Mouse (Mus musculus): Measurements from ENCODE around the gene Nphs1. TPM values are rescaled to one million over a fixed set of nuclear protein-coding genes. Genes with fewer than 3 reads are reported as not detected.
A peak's percentile ranks its signal among the peaks of the same experiment; 100 is the strongest.

Nphs1 gene
- polyA plus RNA-seq, 1 experiment, result 0.60 TPM

DNA sequence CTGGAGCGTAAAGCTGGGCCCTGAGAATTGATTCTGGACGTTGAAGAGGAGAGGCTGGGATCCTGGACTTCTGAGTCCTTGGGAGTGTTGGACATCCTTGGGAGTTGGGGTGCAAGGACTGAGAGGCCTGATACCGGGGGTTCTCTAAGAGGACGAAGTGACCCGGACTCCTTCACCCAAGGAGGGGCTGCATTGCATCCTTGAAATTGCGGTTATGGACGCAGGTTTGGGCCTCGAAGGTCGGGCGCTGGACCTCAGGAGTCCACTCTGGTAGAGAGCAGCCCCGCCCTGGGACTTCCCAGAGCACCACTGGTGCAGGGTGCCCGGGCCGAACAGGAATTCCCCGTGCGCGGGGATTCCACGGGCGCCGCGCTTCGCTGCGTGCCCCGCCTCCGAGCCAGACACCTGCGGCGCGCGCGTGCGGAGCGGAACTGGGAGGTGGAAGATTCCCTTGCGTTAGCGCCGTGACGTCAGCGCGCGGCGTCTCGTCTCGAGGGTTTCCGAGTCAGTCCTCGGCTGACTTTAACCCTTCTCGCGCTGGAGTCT lies 36.2 kb upstream of the Nphs1 start:
- Histone ChIP-seq H3K4me3 (ENCODE audit: insufficient read depth, poor library complexity, severe bottlenecking) (no peak overlapping the region), H3K27me3 (ENCODE audit: control insufficient read depth, insufficient read depth, insufficient read length) (peaks cover 48% of the 10 kb centered on the region), H3K79me2 (ENCODE audit: control insufficient read depth, insufficient read depth) (no peaks in the 10 kb centered on the region), H3ac (ENCODE audit: control insufficient read depth, insufficient read length, low read depth) (no peak overlapping the region), H3K79me3 (ENCODE audit: low read depth) (no peaks in the 10 kb centered on the region), H3K36me3 (ENCODE audit: control insufficient read depth, insufficient read depth) (no peaks in the 10 kb centered on the region)
- TF ChIP-seq MAX (IDR thresholded peaks at IDR 0.05), result no peak
- no peak for TF ChIP-seq CEBPB (IDR thresholded peaks at IDR 0.05; ENCODE audit: low read depth)
- TF ChIP-seq USF1 (IDR thresholded peaks at IDR 0.05; ENCODE audit: low read depth), result no peak
- no peak for TF ChIP-seq MYOD1 (IDR thresholded peaks at IDR 0.05; ENCODE audit: control insufficient read depth, insufficient read length, low read depth)

DNA sequence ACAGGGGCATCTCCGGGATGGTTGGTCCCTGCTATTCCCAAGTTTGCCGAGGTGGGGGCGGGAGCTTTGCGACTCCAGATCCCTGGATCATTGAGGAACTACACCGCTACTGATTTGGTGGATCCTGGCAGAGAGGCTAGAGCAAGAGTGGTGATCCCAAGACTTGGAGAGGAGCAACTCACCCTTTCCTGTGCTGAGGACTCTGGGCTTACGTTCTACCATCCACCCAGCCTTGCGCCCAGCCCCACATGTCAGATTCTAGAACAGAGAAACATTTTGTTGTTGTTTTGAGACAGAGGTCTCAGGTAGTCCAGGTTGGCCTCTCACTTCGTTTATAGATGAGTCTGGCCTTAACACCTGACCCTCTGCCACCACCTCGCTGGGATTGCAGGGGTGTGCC lies 35.6 kb upstream of the Nphs1 start:
- Histone ChIP-seq H3K27me3 (ENCODE audit: control insufficient read depth, insufficient read depth, insufficient read length) (peaks cover 53% of the 10 kb centered on the region), H3K79me3 (ENCODE audit: low read depth) (no peaks in the 10 kb centered on the region), H3K36me3 (ENCODE audit: control insufficient read depth, insufficient read depth) (no peaks in the 10 kb centered on the region), H3K79me2 (ENCODE audit: control insufficient read depth, insufficient read depth) (no peaks in the 10 kb centered on the region), H3ac (ENCODE audit: control insufficient read depth, insufficient read length, low read depth) (no peak overlapping the region), H3K4me3 (ENCODE audit: insufficient read depth, poor library complexity, severe bottlenecking) (no peak overlapping the region)
- no peak for TF ChIP-seq USF1 (IDR thresholded peaks at IDR 0.05; ENCODE audit: low read depth)
- no peak for TF ChIP-seq CEBPB (IDR thresholded peaks at IDR 0.05; ENCODE audit: low read depth)
- no peak for TF ChIP-seq MYOD1 (IDR thresholded peaks at IDR 0.05; ENCODE audit: control insufficient read depth, insufficient read length, low read depth)

DNA sequence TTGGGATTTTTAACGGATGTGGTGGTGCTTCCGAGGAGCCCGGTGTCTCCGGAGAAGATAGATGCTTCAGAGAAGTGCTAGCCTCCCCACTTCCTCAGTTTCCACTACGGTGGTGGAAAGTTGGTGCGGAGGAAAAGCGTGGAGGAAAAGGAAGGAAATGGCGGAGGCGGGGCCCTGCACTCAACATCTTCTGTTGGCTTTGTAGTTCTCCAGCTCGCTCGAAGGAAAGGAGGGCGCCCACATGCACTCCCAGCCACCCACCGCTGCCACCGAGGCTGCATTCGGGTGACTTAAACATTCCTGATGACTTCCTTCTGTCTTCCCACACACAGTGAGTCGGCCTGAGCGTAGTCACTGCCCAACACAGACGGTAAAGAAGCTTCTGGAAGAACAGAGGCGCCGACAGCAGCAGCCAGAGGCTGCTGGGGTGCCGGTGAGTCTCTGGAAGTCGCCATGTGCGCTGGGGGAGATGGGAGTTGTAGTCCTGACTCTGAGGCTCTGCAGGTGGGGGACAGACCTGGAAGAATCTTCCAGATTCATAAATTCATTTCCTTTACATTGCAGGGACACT lies 35.0 kb upstream of the Nphs1 start:
- H3K27me3 ChIP-seq (ENCODE audit: control insufficient read depth, insufficient read depth, insufficient read length), result peaks cover 56% of the 10 kb centered on the region

DNA sequence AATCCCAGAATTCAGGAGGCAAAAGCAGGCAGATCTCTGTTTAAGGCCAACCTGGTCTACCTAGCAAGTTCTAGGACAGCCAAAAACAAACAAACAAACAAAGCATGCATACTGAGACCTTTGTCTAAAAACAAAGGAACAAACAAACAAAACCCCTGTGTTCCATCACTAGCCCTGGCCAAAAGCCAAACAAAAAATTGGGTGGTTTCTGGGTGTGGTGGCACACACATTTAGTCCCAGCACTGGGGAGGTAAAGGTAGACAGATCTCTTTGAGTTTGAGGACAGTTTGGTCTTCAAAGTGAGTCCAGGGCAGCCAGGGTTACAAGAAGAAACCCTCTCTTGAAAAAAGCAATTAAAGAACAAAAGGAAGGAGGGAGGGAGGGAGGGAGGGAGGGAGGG lies 28.8 kb upstream of the Nphs1 start:
- Histone ChIP-seq H3K79me2 (ENCODE audit: control insufficient read depth, insufficient read depth) (no peaks in the 10 kb centered on the region), H3K27me3 (ENCODE audit: control insufficient read depth, insufficient read depth, insufficient read length) (peaks cover 28% of the 10 kb centered on the region), H3K4me3 (ENCODE audit: insufficient read depth, poor library complexity, severe bottlenecking) (no peak overlapping the region), H3ac (ENCODE audit: control insufficient read depth, insufficient read length, low read depth) (no peak overlapping the region), H3K79me3 (ENCODE audit: low read depth) (no peaks in the 10 kb centered on the region), H3K36me3 (ENCODE audit: control insufficient read depth, insufficient read depth) (no peaks in the 10 kb centered on the region)
- TF ChIP-seq CEBPB (IDR thresholded peaks at IDR 0.05; ENCODE audit: low read depth) (no peak), MAX (IDR thresholded peaks at IDR 0.05) (no peak), USF1 (IDR thresholded peaks at IDR 0.05; ENCODE audit: low read depth) (no peak), CTCF (IDR thresholded peaks at IDR 0.05; ENCODE audit: control insufficient read depth, insufficient read depth, insufficient read length) (no peak), FOSL1 (IDR thresholded peaks at IDR 0.05; ENCODE audit: insufficient read depth, low read length, poor library complexity, severe bottlenecking) (no peak), MYOG (IDR thresholded peaks at IDR 0.05; ENCODE audit: control insufficient read depth, extremely low read depth, insufficient read length) (no peak)

More for the DNA sequence above, 35.0 kb upstream of the Nphs1 start:
- Histone ChIP-seq H3K4me3 (ENCODE audit: insufficient read depth, poor library complexity, severe bottlenecking) (no peak overlapping the region), H3K79me2 (ENCODE audit: control insufficient read depth, insufficient read depth) (no peaks in the 10 kb centered on the region), H3K79me3 (ENCODE audit: low read depth) (no peaks in the 10 kb centered on the region), H3ac (ENCODE audit: control insufficient read depth, insufficient read length, low read depth) (no peak overlapping the region), H3K36me3 (ENCODE audit: control insufficient read depth, insufficient read depth) (no peaks in the 10 kb centered on the region)
- no peak for TF ChIP-seq FOSL1 (IDR thresholded peaks at IDR 0.05; ENCODE audit: insufficient read depth, low read length, poor library complexity, severe bottlenecking)
- TF ChIP-seq USF1 (IDR thresholded peaks at IDR 0.05; ENCODE audit: low read depth), result no peak
- no peak for TF ChIP-seq MYOG (IDR thresholded peaks at IDR 0.05; ENCODE audit: control insufficient read depth, extremely low read depth, insufficient read length)
- TF ChIP-seq CTCF (IDR thresholded peaks at IDR 0.05; ENCODE audit: control insufficient read depth, insufficient read depth, insufficient read length), result no peak
- TF ChIP-seq MYOD1 (IDR thresholded peaks at IDR 0.05; ENCODE audit: control insufficient read depth, insufficient read length, low read depth), result no peak
- no peak for TF ChIP-seq MAX (IDR thresholded peaks at IDR 0.05)
- TF ChIP-seq CEBPB (IDR thresholded peaks at IDR 0.05; ENCODE audit: low read depth), result no peak

DNA sequence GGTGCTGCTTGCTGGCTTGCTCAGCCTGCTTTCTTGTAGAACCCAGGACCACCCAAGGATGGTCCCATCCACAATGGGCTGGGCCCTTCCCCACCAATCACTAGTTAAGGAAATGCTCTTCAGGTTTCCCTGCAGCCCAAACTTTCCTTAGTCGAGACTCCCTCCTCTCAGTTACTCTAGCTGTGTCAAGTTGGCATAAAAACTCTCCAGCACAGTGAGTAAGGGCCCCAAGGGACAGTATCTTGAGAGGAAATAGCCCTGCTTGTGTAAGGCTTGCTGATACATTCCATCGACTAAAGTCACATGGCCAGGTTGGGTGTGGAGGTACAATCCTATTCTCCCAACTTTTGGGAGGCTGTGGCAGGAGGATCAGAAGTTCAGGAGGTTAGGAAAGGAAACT lies 27.9 kb upstream of the Nphs1 start:
- no peaks in the 10 kb centered on the region for H3K36me3 ChIP-seq (ENCODE audit: control insufficient read depth, insufficient read depth)
- peaks cover 27% of the 10 kb centered on the region for H3K27me3 ChIP-seq (ENCODE audit: control insufficient read depth, insufficient read depth, insufficient read length)
- no peak overlapping the region for H3ac ChIP-seq (ENCODE audit: control insufficient read depth, insufficient read length, low read depth)
- H3K79me2 ChIP-seq (ENCODE audit: control insufficient read depth, insufficient read depth), result no peaks in the 10 kb centered on the region
- TF ChIP-seq USF1 (IDR thresholded peaks at IDR 0.05; ENCODE audit: low read depth) (peak; percentile 31), CTCF (IDR thresholded peaks at IDR 0.05; ENCODE audit: control insufficient read depth, insufficient read depth, insufficient read length) (no peak)
- H3K79me3 ChIP-seq (ENCODE audit: low read depth), result no peaks in the 10 kb centered on the region
- no peak overlapping the region for H3K4me3 ChIP-seq (ENCODE audit: insufficient read depth, poor library complexity, severe bottlenecking)

DNA sequence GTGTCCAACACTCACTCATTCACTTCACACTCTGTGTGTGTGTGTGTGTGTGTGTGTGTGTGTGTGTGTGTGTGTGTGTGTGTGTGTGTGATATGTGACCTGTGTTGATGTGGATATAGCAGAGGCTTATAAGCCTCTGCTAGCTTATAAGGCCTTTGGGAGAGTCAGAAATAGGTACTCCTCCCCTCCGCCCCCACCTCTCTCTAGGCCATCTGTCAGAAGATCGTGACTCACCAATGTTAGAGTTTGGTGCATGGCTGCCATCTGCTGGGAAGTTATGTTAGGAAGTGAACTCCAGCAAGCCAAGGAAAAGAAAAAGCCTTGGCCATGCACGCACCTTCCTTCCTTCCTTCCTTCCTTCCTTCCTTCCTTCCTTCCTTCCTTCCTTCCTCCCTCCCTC lies 26.3 kb upstream of the Nphs1 start:
- no peak overlapping the region for H3K4me3 ChIP-seq (ENCODE audit: insufficient read depth, poor library complexity, severe bottlenecking)
- no peak overlapping the region for H3ac ChIP-seq (ENCODE audit: control insufficient read depth, insufficient read length, low read depth)
- TF ChIP-seq CTCF (IDR thresholded peaks at IDR 0.05; ENCODE audit: control insufficient read depth, insufficient read depth, insufficient read length) (peak; percentile 1), FOSL1 (IDR thresholded peaks at IDR 0.05; ENCODE audit: insufficient read depth, low read length, poor library complexity, severe bottlenecking) (no peak), MYOG (IDR thresholded peaks at IDR 0.05; ENCODE audit: control insufficient read depth, extremely low read depth, insufficient read length) (no peak)
- H3K36me3 ChIP-seq (ENCODE audit: control insufficient read depth, insufficient read depth), result no peaks in the 10 kb centered on the region
- H3K79me3 ChIP-seq (ENCODE audit: low read depth), result no peaks in the 10 kb centered on the region
- peaks cover 19% of the 10 kb centered on the region for H3K27me3 ChIP-seq (ENCODE audit: control insufficient read depth, insufficient read depth, insufficient read length)
- H3K79me2 ChIP-seq (ENCODE audit: control insufficient read depth, insufficient read depth), result no peaks in the 10 kb centered on the region

All from C2C12 (cell line).